Mouse (Mus musculus) liver, adult 2 months (tissue): ENCODE measurements around the gene Pde4d. TPM values are rescaled to one million over a fixed set of nuclear protein-coding genes. Genes with fewer than 3 reads are reported as not detected.

Experiments
- DNase-seq: peaks from one replicate; pipeline ENCODE4 v3.0.0-alpha.2; 2011; ENCODE audit warnings: low read depth, low spot score; ENCODE audit errors: extremely low read depth
- H3K27ac ChIP-seq: fragments of 200-500 bp; replicated peaks from 2 replicates; pipeline ENCODE4 v1.5.1; 2012; ENCODE audit warnings: low read depth, mild to moderate bottlenecking, control low read depth, inconsistent platforms, low read length; ENCODE audit not compliant: insufficient read depth
- H3K27me3 ChIP-seq: fragments of 200-500 bp; 2 replicates; pipeline ENCODE4 v1.6.1; 2012; ENCODE audit warnings: mild to moderate bottlenecking, moderate library complexity, low read length, inconsistent platforms; ENCODE audit not compliant: control insufficient read depth, insufficient read depth
- H3K36me3 ChIP-seq: fragments of 200-500 bp; 2 replicates; pipeline ENCODE4 v1.6.1; 2012; ENCODE audit warnings: low read length, inconsistent platforms; ENCODE audit not compliant: control insufficient read depth, insufficient read depth
- H3K4me1 ChIP-seq: fragments of 200-500 bp; 2 replicates; pipeline ENCODE4 v1.6.1; 2011; ENCODE audit warnings: low read length; ENCODE audit not compliant: control insufficient read depth, insufficient read depth
- H3K4me3 ChIP-seq: fragments of 200-500 bp; 2 replicates; pipeline ENCODE4 v1.5.1; 2011; ENCODE audit warnings: low read depth, mild to moderate bottlenecking, control low read depth, low read length, moderate library complexity; ENCODE audit not compliant: insufficient read depth
- H3K79me2 ChIP-seq: fragments of 200-500 bp; 2 replicates; pipeline ENCODE4 v1.6.1; 2012; ENCODE audit warnings: inconsistent platforms, mild to moderate bottlenecking, low read length, moderate library complexity; ENCODE audit not compliant: control insufficient read depth, insufficient read depth
- H3K9ac ChIP-seq: fragments of 200-500 bp; 2 replicates; pipeline ENCODE4 v1.6.1; 2012; ENCODE audit warnings: low read depth, mild to moderate bottlenecking, control low read depth, inconsistent platforms, low read length
- CTCF ChIP-seq: fragments of 200-500 bp; IDR thresholded peaks from 2 replicates; pipeline ENCODE4 v1.5.1; 2011; ENCODE audit warnings: low read depth, low read length, control low read depth
- POLR2A ChIP-seq: fragments of 200-500 bp; IDR thresholded peaks from 2 replicates; pipeline ENCODE4 v1.6.1; 2011; ENCODE audit warnings: low read length, control low read depth; ENCODE audit not compliant: insufficient read depth; ENCODE audit errors: extremely low read depth
- WGBS: fragments of 180-500 bp; shearing (Covaris S2); methylation state at CpG from one replicate; pipeline ENCODE4 v1.1.7; 2018; 5-methylcytosine and 5-hydroxymethylcytosine counted together
- polyA plus RNA-seq: library from polyadenylated mRNA; depleted of rRNA; stranded (reverse); fragments of >200 nt; gene quantifications from 2 replicates; pipeline ENCODE4 v1.2.3, GENCODE M21; 2012
- total RNA-seq: library from RNA; depleted of rRNA; stranded (reverse); fragments of >200 nt; gene quantifications from 2 replicates; pipeline ENCODE4 v1.2.3, GENCODE M21; 2014

Pde4d gene
- total and polyA plus RNA-seq, 2 experiments = 2.3 to 13.6 TPM

GRCm38 (mm10) chr13:109926277-109926920 is 1476.7 kb downstream of the Pde4d start:
- Histone ChIP-seq H3K4me3 (no peak overlapping the region), H3K27me3 (no peaks in the 10 kb centered on the region), H3K4me1 (0 out of 2 replicates have a peak, but pooled peaks cover 1% of the 10 kb centered on the region), H3K36me3 (no peaks in the 10 kb centered on the region), H3K27ac (no peak overlapping the region), H3K79me2 (no peaks in the 10 kb centered on the region), H3K9ac (no peak overlapping the region)
- WGBS = 57% methylated on average over 15 of the region's 15 CpGs
- TF ChIP-seq CTCF (no peak), POLR2A (no peak)
- no peak for DNase-seq

- Histone ChIP-seq H3K27ac (no peak overlapping the region), H3K27me3 (no peaks in the 10 kb centered on the region), H3K79me2 (no peaks in the 10 kb centered on the region), H3K4me1 (no peaks in the 10 kb centered on the region), H3K9ac (no peak overlapping the region), H3K36me3 (no peaks in the 10 kb centered on the region), H3K4me3 (no peak overlapping the region)
- WGBS = 81% methylated on average over 2 of the region's 2 CpGs
- no peak for DNase-seq
- TF ChIP-seq POLR2A (no peak), CTCF (no peak)
These were observed 1478.0 kb downstream of the Pde4d start for GRCm38 (mm10) chr13:109927782-109928181.

GRCm38 (mm10) chr13:109932688-109933087 is 1482.9 kb downstream of the Pde4d start:
- Histone ChIP-seq H3K27ac (no peak overlapping the region), H3K4me1 (no peaks in the 10 kb centered on the region), H3K9ac (no peak overlapping the region), H3K79me2 (no peaks in the 10 kb centered on the region), H3K4me3 (no peak overlapping the region), H3K36me3 (no peaks in the 10 kb centered on the region), H3K27me3 (no peaks in the 10 kb centered on the region)
- DNase-seq = no peak
- WGBS = 93% methylated on average over 13 of the region's 13 CpGs
- no peak for TF ChIP-seq CTCF
- no peak for TF ChIP-seq POLR2A

GRCm38 (mm10) chr13:109933554-109933953 is 1483.8 kb downstream of the Pde4d start:
- Histone ChIP-seq H3K27ac (no peak overlapping the region), H3K36me3 (no peaks in the 10 kb centered on the region), H3K4me1 (no peaks in the 10 kb centered on the region), H3K27me3 (no peaks in the 10 kb centered on the region), H3K4me3 (no peak overlapping the region), H3K79me2 (no peaks in the 10 kb centered on the region), H3K9ac (no peak overlapping the region)
- DNase-seq = no peak
- WGBS = 89% methylated on average over 7 of the region's 7 CpGs
- no peak for TF ChIP-seq CTCF
- TF ChIP-seq POLR2A = no peak

- TF ChIP-seq POLR2A (no peak), CTCF (no peak)
- WGBS = 96% methylated on average over 5 of the region's 5 CpGs
- no peak overlapping the region for H3K27ac ChIP-seq
- no peaks in the 10 kb centered on the region for H3K27me3 ChIP-seq
- H3K4me1 ChIP-seq = no peaks in the 10 kb centered on the region
- H3K36me3 ChIP-seq = peaks cover 4% of the 10 kb centered on the region; the same call in 1 of the 2 replicates
- no peak overlapping the region for H3K4me3 ChIP-seq
- no peaks in the 10 kb centered on the region for H3K79me2 ChIP-seq
- DNase-seq = no peak
- no peak overlapping the region for H3K9ac ChIP-seq
These were observed 1487.1 kb downstream of the Pde4d start for GRCm38 (mm10) chr13:109936866-109937265.

- no peaks in the 10 kb centered on the region for H3K27me3 ChIP-seq
- no peak overlapping the region for H3K27ac ChIP-seq
- no peak overlapping the region for H3K4me3 ChIP-seq
- no peak for DNase-seq
- no peak overlapping the region for H3K9ac ChIP-seq
- no peaks in the 10 kb centered on the region for H3K4me1 ChIP-seq
- no peaks in the 10 kb centered on the region for H3K79me2 ChIP-seq
- TF ChIP-seq CTCF (no peak), POLR2A (no peak)
- peaks cover 8% of the 10 kb centered on the region; the same call in 1 of the 2 replicates for H3K36me3 ChIP-seq
- 96% methylated on average over 7 of the region's 7 CpGs for WGBS
These were observed 1495.2 kb downstream of the Pde4d start for GRCm38 (mm10) chr13:109944822-109945551.
